Comparison of ENCODE assay signal across 18 mouse cellular contexts in genomic region chr9:66300448-66301027, GRCm38 (mm10). TPM values are rescaled to one million over a fixed set of nuclear protein-coding genes. Genes with fewer than 3 reads are reported as not detected.
DNase-seq lines count a peak whose midpoint lies in the region; ATAC-seq and TF ChIP-seq lines count a peak whose summit lies in the region.
"Had no signal": no experiment of that assay in that cellular context is flagged by ENCODE, and none has a peak within 500 bp of the region (broad histone marks: within the 10 kb centered on the region; RNA-seq: fewer than 3 reads in every experiment).

No protein-coding gene starts in this region.

- H3K4me3 ChIP-seq in testis, adult 2 months (ENCODE audit: control insufficient read depth, low read depth, low read length), result peak overlapping the region; percentile 51; the same call in 1 of the 2 replicates
- H3K4me3 ChIP-seq in midbrain, embryonic 14.5 days (replicated peaks; ENCODE audit: low read depth, low read length), result no peak overlapping the region
- H3K4me3 ChIP-seq in layer of hippocampus, adult 2 months, result no peak overlapping the region
- H3K4me3 ChIP-seq: embryonic facial prominence, embryonic 13.5 days; forebrain, embryonic 12.5 days; heart, embryonic 13.5 days; hindbrain, embryonic 12.5 days had no signal

- 91% methylated on average over 2 of the region's 2 CpGs for WGBS in midbrain, embryonic 14.5 days

- H3K27me3 ChIP-seq in testis, adult 2 months (ENCODE audit: control insufficient read depth, insufficient read depth, low read length), result no peaks in the 10 kb centered on the region
- H3K27me3 ChIP-seq in splenic B cell, adult 2 months (ENCODE audit: control insufficient read depth, insufficient read depth, low read length, poor library complexity, severe bottlenecking), result no peaks in the 10 kb centered on the region
- no peaks in the 10 kb centered on the region for H3K27me3 ChIP-seq in midbrain, embryonic 14.5 days (ENCODE audit: control insufficient read depth, insufficient read depth, low read length)
- H3K27me3 ChIP-seq: embryonic facial prominence, embryonic 13.5 days; forebrain, embryonic 12.5 days; hindbrain, embryonic 12.5 days had no signal

- H3K27ac ChIP-seq in testis, adult 2 months (ENCODE audit: control insufficient read depth, insufficient read depth, low read depth, low read length), result no peak overlapping the region
- H3K27ac ChIP-seq in midbrain, embryonic 14.5 days (replicated peaks; ENCODE audit: low read depth, low read length), result no peak overlapping the region
- no peak overlapping the region for H3K27ac ChIP-seq in layer of hippocampus, adult 2 months
- H3K27ac ChIP-seq: embryonic facial prominence, embryonic 13.5 days; forebrain, embryonic 12.5 days; heart, embryonic 13.5 days; hindbrain, embryonic 12.5 days had no signal

- TF ChIP-seq POLR2A in testis, adult 2 months (IDR thresholded peaks at IDR 0.05; ENCODE audit: control insufficient read depth, low read depth, low read length), result no peak

- TF ChIP-seq CTCF in testis, adult 2 months (IDR thresholded peaks at IDR 0.05; ENCODE audit: control insufficient read depth, insufficient read depth, insufficient replicate concordance, low read depth, low read length), result no peak
- no peak for TF ChIP-seq CTCF in layer of hippocampus, adult 2 months (conservative IDR thresholded peaks at IDR 0.05)

- no peaks in the 10 kb centered on the region for H3K36me3 ChIP-seq in testis, adult 2 months (ENCODE audit: control insufficient read depth, insufficient read depth, low read length)
- H3K36me3 ChIP-seq in splenic B cell, adult 2 months (ENCODE audit: control insufficient read depth, insufficient read depth, low read length, poor library complexity, severe bottlenecking), result no peaks in the 10 kb centered on the region
- H3K36me3 ChIP-seq in midbrain, embryonic 14.5 days (ENCODE audit: control insufficient read depth, insufficient read depth, low read length), result no peaks in the 10 kb centered on the region
- H3K36me3 ChIP-seq: embryonic facial prominence, embryonic 13.5 days; forebrain, embryonic 12.5 days; heart, embryonic 13.5 days; hindbrain, embryonic 12.5 days had no signal

- no peak for ATAC-seq in midbrain, embryonic 14.5 days (ENCODE audit: low FRiP score, low TSS enrichment)
- ATAC-seq: forebrain, embryonic 16.5 days; hindbrain, embryonic 16.5 days had no signal

- H3K9ac ChIP-seq in midbrain, embryonic 14.5 days (replicated peaks; ENCODE audit: low read length), result no peak overlapping the region
- H3K9ac ChIP-seq: embryonic facial prominence, embryonic 13.5 days; forebrain, embryonic 12.5 days; heart, embryonic 13.5 days; hindbrain, embryonic 12.5 days had no signal

- DNase-seq in testis, postnatal 10 days (ENCODE audit: low spot score), result no peak
- peak; percentile 16 for DNase-seq in induced T-regulatory cell, adult 2 months (ENCODE audit: low read depth)
- peak; percentile 31 for DNase-seq in splenic B cell, adult 2 months (ENCODE audit: low read depth, low spot score)
- DNase-seq in midbrain, embryonic 14.5 days, result no peak
- DNase-seq in layer of hippocampus, adult 2 months (ENCODE audit: low spot score in 2 of 2), result no peak
- DNase-seq: adrenal gland, postnatal 10 days; cerebellum, adult 11-12 months; cerebellum, adult 9-10 months; cerebellum, postnatal 25 days; gastrocnemius, postnatal 14 days; heart, postnatal 4 days had no signal

- H3K9me3 ChIP-seq in midbrain, embryonic 14.5 days (ENCODE audit: control insufficient read depth, low read length), result no peaks in the 10 kb centered on the region
- H3K9me3 ChIP-seq: embryonic facial prominence, embryonic 13.5 days; forebrain, embryonic 12.5 days; hindbrain, embryonic 12.5 days had no signal

- no peak overlapping the region for H3K4me2 ChIP-seq in midbrain, embryonic 14.5 days (ENCODE audit: low read length)
- H3K4me2 ChIP-seq: embryonic facial prominence, embryonic 13.5 days; forebrain, embryonic 12.5 days; heart, embryonic 13.5 days; hindbrain, embryonic 12.5 days had no signal

- peaks cover under 1% of the 10 kb centered on the region for H3K4me1 ChIP-seq in testis, adult 2 months (ENCODE audit: control insufficient read depth, insufficient read depth, low read length)
- no peaks in the 10 kb centered on the region; the same call in 1 of the 2 replicates for H3K4me1 ChIP-seq in midbrain, embryonic 14.5 days (ENCODE audit: control insufficient read depth, insufficient read depth, low read length)

RNA-seq across cellular contexts. Expression of gene Herc1, which starts 49.7 kb away (rescaled TPM):
- polyA plus RNA-seq in testis, adult 2 months (2012; rRNA removed), result 15.5 and 19.5 TPM in 2 replicates
- polyA plus RNA-seq in midbrain, embryonic 14.5 days (2014; fragmentation: Nextera tagmentation; extraction: Ambion mirVana), result 48.3 and 64.1 TPM in 2 replicates
- 100 to 1,000 TPM; 108 to 119 TPM for total RNA-seq in layer of hippocampus, adult 2 months (2021)

Comparison
In these comparisons a context has a peak if more than half of its experiments do, and no peak if none do; other contexts are left out.
1. DNase-seq: peak in induced T-regulatory cell, adult 2 months (single experiment) and splenic B cell, adult 2 months (single experiment); none in testis, postnatal 10 days (single experiment), midbrain, embryonic 14.5 days (single experiment) and layer of hippocampus, adult 2 months (0 of 2).